Mouse (Mus musculus): Measurements from ENCODE around the gene Cd55. TPM values are rescaled to one million over a fixed set of nuclear protein-coding genes. Genes with fewer than 3 reads are reported as not detected.
"Not testable (repeated sequence)": the region's sequence is repeated elsewhere in the genome, so short reads cannot be mapped to it uniquely, and the experiment has no call there.

Gene Cd55
- polyA plus RNA-seq, 1 experiment from 2014 or later: 13.9 TPM

- no peak for ATAC-seq (ENCODE audit: insufficient number of reproducible peaks, insufficient read depth, low FRiP score, low read depth)
These were observed 1.6 kb upstream of the Cd55 start for GRCm38 (mm10) chr1:130464173-130464572.

DNA sequence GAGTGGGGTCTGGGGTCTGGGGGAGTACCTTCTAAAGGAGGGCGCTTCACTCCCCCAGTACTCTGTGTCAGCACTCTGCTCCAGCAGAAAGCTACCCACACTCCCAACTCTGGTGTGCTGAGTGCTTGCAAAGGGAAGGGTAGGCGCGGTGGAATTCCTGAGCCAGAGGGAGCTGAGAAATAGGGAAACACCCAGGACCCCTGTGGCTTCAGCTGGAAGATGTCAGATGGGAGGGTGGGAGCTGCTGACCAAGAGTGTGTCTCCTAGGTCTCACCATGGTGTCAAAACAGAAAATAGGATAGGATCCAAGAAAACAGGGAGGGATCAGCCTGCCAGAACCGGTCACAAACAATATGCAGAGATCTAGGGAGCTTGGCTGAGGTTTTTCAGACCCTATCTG lies 323 bp upstream of the Cd55 start:
- Histone ChIP-seq H3K9me3 (ENCODE audit: control insufficient read depth, low read length) (no peaks in the 10 kb centered on the region), H3K36me3 (ENCODE audit: control insufficient read depth, insufficient read depth, low read length) (no peaks in the 10 kb centered on the region), H3K4me1 (ENCODE audit: control insufficient read depth in 2 of 2, insufficient read depth in 2 of 2, low read length in 2 of 2) (peaks cover 2 to 4% of the 10 kb centered on the region in 2 experiments; a peak in 2 of 4 replicates), H3K27ac (replicated peaks in 1 of 2; ENCODE audit: control insufficient read depth in 1 of 2, insufficient read depth in 1 of 2, low read depth in 2 of 2, low read length in 2 of 2) (0 out of 4 replicates have a peak overlapping the region, but pooled peaks of 1 of the 2 experiments have one; percentile 15), H3K9ac (ENCODE audit: low read length) (peak overlapping the region; percentile 75), H3K4me3 (ENCODE audit: control insufficient read depth in 1 of 2, insufficient read depth in 1 of 2, low read depth in 1 of 2, low read length in 2 of 2) (peak overlapping the region; percentile 56 to 91), H3K4me2 (ENCODE audit: low read length) (peak overlapping the region; percentile 95), H3K27me3 (ENCODE audit: control insufficient read depth, insufficient read depth, low read length) (no peaks in the 10 kb centered on the region)
- 8% methylated on average over 4 of the region's 4 CpGs for WGBS
- ATAC-seq (ENCODE audit: insufficient number of reproducible peaks, insufficient read depth, low FRiP score, low read depth): no peak; the same call in 1 of the 2 replicates

More at GRCm38 (mm10) chr1:130464173-130464572, 1.6 kb upstream of the Cd55 start:
- H3K27ac ChIP-seq (replicated peaks in 1 of 2; ENCODE audit: control insufficient read depth in 1 of 2, insufficient read depth in 1 of 2, low read depth in 2 of 2, low read length in 2 of 2): no peak overlapping the region
- H3K4me1 ChIP-seq (ENCODE audit: control insufficient read depth in 2 of 2, insufficient read depth in 2 of 2, low read length in 2 of 2): peaks cover 2 to 4% of the 10 kb centered on the region in 2 experiments; a peak in 2 of 4 replicates
- H3K4me3 ChIP-seq (ENCODE audit: control insufficient read depth in 1 of 2, insufficient read depth in 1 of 2, low read depth in 1 of 2, low read length in 2 of 2): no peak overlapping the region
- no peaks in the 10 kb centered on the region for H3K36me3 ChIP-seq (ENCODE audit: control insufficient read depth, insufficient read depth, low read length)
- no peak overlapping the region for H3K9ac ChIP-seq (ENCODE audit: low read length)
- H3K9me3 ChIP-seq (ENCODE audit: control insufficient read depth, low read length): no peaks in the 10 kb centered on the region
- H3K27me3 ChIP-seq (ENCODE audit: control insufficient read depth, insufficient read depth, low read length): no peaks in the 10 kb centered on the region
- H3K4me2 ChIP-seq (ENCODE audit: low read length): no peak overlapping the region

GRCm38 (mm10) chr1:130455111-130455510 lies 7.4 kb downstream of the Cd55 start:
- H3K9ac ChIP-seq (ENCODE audit: low read length): no peak overlapping the region
- H3K9me3 ChIP-seq (ENCODE audit: control insufficient read depth, low read length): no peaks in the 10 kb centered on the region
- H3K27ac ChIP-seq (replicated peaks in 1 of 2; ENCODE audit: control insufficient read depth in 1 of 2, insufficient read depth in 1 of 2, low read depth in 2 of 2, low read length in 2 of 2): no peak overlapping the region
- H3K36me3 ChIP-seq (ENCODE audit: control insufficient read depth, insufficient read depth, low read length): no peaks in the 10 kb centered on the region
- no peak for ATAC-seq (ENCODE audit: insufficient number of reproducible peaks, insufficient read depth, low FRiP score, low read depth)
- no peak overlapping the region for H3K4me2 ChIP-seq (ENCODE audit: low read length)
- no peak overlapping the region for H3K4me3 ChIP-seq (ENCODE audit: control insufficient read depth in 1 of 2, insufficient read depth in 1 of 2, low read depth in 1 of 2, low read length in 2 of 2)
- no peaks in the 10 kb centered on the region for H3K27me3 ChIP-seq (ENCODE audit: control insufficient read depth, insufficient read depth, low read length)
- 76% methylated on average over 2 of the region's 2 CpGs for WGBS
- no peaks in the 10 kb centered on the region for H3K4me1 ChIP-seq (ENCODE audit: control insufficient read depth in 2 of 2, insufficient read depth in 2 of 2, low read length in 2 of 2)

DNA sequence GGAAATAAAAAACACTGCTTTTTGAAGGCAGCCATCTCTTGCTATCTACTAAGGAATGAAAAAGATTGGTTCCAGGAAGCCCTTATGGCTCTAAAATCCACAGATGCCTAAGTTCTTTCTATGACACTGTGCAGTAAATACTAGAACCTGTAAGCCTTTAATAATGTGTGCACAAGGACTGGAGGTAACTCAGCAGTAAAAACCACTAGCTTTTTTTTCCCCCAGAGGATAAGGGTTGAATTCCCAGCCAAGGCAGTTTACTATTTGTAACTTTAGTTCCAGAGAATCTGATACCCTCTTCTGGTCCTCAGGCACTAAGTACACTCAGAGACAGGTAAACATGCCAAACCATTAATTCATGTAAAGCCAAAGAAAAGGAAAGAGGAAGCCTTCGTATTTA lies 19.6 kb downstream of the Cd55 start:
- not testable (repeated sequence) for H3K4me1 ChIP-seq (ENCODE audit: control insufficient read depth in 2 of 2, insufficient read depth in 2 of 2, low read length in 2 of 2); H3K27ac ChIP-seq (replicated peaks in 1 of 2; ENCODE audit: control insufficient read depth in 1 of 2, insufficient read depth in 1 of 2, low read depth in 2 of 2, low read length in 2 of 2); H3K4me3 ChIP-seq (ENCODE audit: control insufficient read depth in 1 of 2, insufficient read depth in 1 of 2, low read depth in 1 of 2, low read length in 2 of 2); H3K9ac ChIP-seq (ENCODE audit: low read length); H3K4me2 ChIP-seq (ENCODE audit: low read length); ATAC-seq (ENCODE audit: insufficient number of reproducible peaks, insufficient read depth, low FRiP score, low read depth); H3K36me3 ChIP-seq (ENCODE audit: control insufficient read depth, insufficient read depth, low read length); H3K9me3 ChIP-seq (ENCODE audit: control insufficient read depth, low read length); H3K27me3 ChIP-seq (ENCODE audit: control insufficient read depth, insufficient read depth, low read length)
- WGBS: 83% methylated on average over 1 of the region's 1 CpGs

- no peak for ATAC-seq (ENCODE audit: insufficient number of reproducible peaks, insufficient read depth, low FRiP score, low read depth)
- no peak overlapping the region for H3K4me3 ChIP-seq (ENCODE audit: control insufficient read depth in 1 of 2, insufficient read depth in 1 of 2, low read depth in 1 of 2, low read length in 2 of 2)
- no peak overlapping the region for H3K4me2 ChIP-seq (ENCODE audit: low read length)
- H3K4me1 ChIP-seq (ENCODE audit: control insufficient read depth in 2 of 2, insufficient read depth in 2 of 2, low read length in 2 of 2): no peaks in the 10 kb centered on the region
- no peak overlapping the region for H3K9ac ChIP-seq (ENCODE audit: low read length)
- H3K27ac ChIP-seq (replicated peaks in 1 of 2; ENCODE audit: control insufficient read depth in 1 of 2, insufficient read depth in 1 of 2, low read depth in 2 of 2, low read length in 2 of 2): no peak overlapping the region
- H3K36me3 ChIP-seq (ENCODE audit: control insufficient read depth, insufficient read depth, low read length): no peaks in the 10 kb centered on the region
- no peaks in the 10 kb centered on the region for H3K9me3 ChIP-seq (ENCODE audit: control insufficient read depth, low read length)
- 68% methylated on average over 4 of the region's 4 CpGs for WGBS
- no peaks in the 10 kb centered on the region for H3K27me3 ChIP-seq (ENCODE audit: control insufficient read depth, insufficient read depth, low read length)
These were observed 31.6 kb downstream of the Cd55 start for GRCm38 (mm10) chr1:130430920-130431319.

DNA sequence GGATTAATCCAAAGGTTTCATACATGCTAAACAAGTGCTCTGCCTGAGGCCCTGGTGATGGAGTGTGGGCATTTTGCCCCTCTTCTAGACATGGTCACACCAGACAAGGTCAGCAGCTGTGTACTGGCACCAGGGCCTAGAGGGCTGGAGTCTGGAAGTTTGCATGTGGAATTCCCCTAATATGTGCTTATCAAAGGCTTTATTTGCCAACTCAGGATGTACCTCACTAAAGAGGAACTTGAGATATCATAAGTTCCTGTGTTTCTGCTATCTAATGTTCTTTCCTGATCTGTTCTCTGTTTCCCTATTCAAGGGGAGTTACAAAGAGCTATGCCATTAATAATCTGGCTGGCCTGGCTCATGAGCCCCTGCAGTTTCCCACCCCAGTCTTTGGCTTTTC lies 33.9 kb downstream of the Cd55 start:
- ATAC-seq (ENCODE audit: insufficient number of reproducible peaks, insufficient read depth, low FRiP score, low read depth); H3K4me1 ChIP-seq (ENCODE audit: control insufficient read depth in 2 of 2, insufficient read depth in 2 of 2, low read length in 2 of 2); H3K27ac ChIP-seq (replicated peaks in 1 of 2; ENCODE audit: control insufficient read depth in 1 of 2, insufficient read depth in 1 of 2, low read depth in 2 of 2, low read length in 2 of 2): not testable (repeated sequence)

GRCm38 (mm10) chr1:130427175-130427853 lies 35.2 kb downstream of the Cd55 start:
- ATAC-seq (ENCODE audit: insufficient number of reproducible peaks, insufficient read depth, low FRiP score, low read depth): not testable (repeated sequence)

More for the DNA sequence above, 33.9 kb downstream of the Cd55 start:
- not testable (repeated sequence) for H3K4me3 ChIP-seq (ENCODE audit: control insufficient read depth in 1 of 2, insufficient read depth in 1 of 2, low read depth in 1 of 2, low read length in 2 of 2); H3K27me3 ChIP-seq (ENCODE audit: control insufficient read depth, insufficient read depth, low read length); H3K4me2 ChIP-seq (ENCODE audit: low read length); H3K36me3 ChIP-seq (ENCODE audit: control insufficient read depth, insufficient read depth, low read length); H3K9ac ChIP-seq (ENCODE audit: low read length); H3K9me3 ChIP-seq (ENCODE audit: control insufficient read depth, low read length)

DNA sequence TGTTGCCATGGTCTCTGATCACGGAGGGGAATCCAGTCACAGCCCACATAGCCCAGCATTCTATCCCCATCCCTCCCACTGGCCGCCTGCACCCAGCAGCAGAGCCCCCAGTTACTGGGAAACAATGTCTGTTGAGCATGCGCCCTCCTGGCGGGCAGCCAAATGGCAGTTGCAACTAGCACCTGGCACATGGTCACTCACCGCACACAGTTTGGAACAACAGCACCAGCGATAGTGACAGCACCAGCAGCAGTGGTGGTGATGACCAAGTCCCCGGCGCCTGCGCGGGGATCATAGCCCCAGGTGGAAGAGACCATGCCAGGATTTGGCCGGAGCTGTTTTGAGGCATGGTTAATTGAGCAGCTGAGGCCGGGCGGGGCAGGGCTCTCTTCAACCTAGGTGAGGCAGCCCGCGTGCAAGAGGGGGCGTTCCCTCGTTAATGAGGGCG lies 39.9 kb downstream of the Cd55 start, which contains the start of gene Cd55b:
Gene Cd55b, minus strand, starts transcription at position 346 of the 448 bp plus-strand sequence.
- 30% methylated on average over 18 of the region's 18 CpGs for WGBS
- no peak within 1 kb of the TSS for H3K4me3 ChIP-seq (ENCODE audit: control insufficient read depth in 1 of 2, insufficient read depth in 1 of 2, low read depth in 1 of 2, low read length in 2 of 2)
- no peak within 1 kb of the TSS for H3K27ac ChIP-seq (replicated peaks in 1 of 2; ENCODE audit: control insufficient read depth in 1 of 2, insufficient read depth in 1 of 2, low read depth in 2 of 2, low read length in 2 of 2)
- H3K9me3 ChIP-seq (ENCODE audit: control insufficient read depth, low read length): no peaks in the 10 kb centered on the region
- ATAC-seq (ENCODE audit: insufficient number of reproducible peaks, insufficient read depth, low FRiP score, low read depth): peak; percentile 21; the same call in 1 of the 2 replicates
- peak within 1 kb of the TSS; percentile 44 for H3K4me2 ChIP-seq (ENCODE audit: low read length)
- no peaks in the 10 kb centered on the region for H3K36me3 ChIP-seq (ENCODE audit: control insufficient read depth, insufficient read depth, low read length)
- no peaks in the 10 kb centered on the region for H3K27me3 ChIP-seq (ENCODE audit: control insufficient read depth, insufficient read depth, low read length)
- no peak within 1 kb of the TSS for H3K9ac ChIP-seq (ENCODE audit: low read length)
- H3K4me1 ChIP-seq (ENCODE audit: control insufficient read depth in 2 of 2, insufficient read depth in 2 of 2, low read length in 2 of 2): peaks cover 0 to 5% of the 10 kb centered on the region in 2 experiments; a peak in 1 of 4 replicates

More at GRCm38 (mm10) chr1:130427175-130427853, 35.2 kb downstream of the Cd55 start:
- not testable (repeated sequence) for H3K27me3 ChIP-seq (ENCODE audit: control insufficient read depth, insufficient read depth, low read length); H3K9me3 ChIP-seq (ENCODE audit: control insufficient read depth, low read length); H3K9ac ChIP-seq (ENCODE audit: low read length); H3K36me3 ChIP-seq (ENCODE audit: control insufficient read depth, insufficient read depth, low read length); H3K4me1 ChIP-seq (ENCODE audit: control insufficient read depth in 2 of 2, insufficient read depth in 2 of 2, low read length in 2 of 2); H3K4me3 ChIP-seq (ENCODE audit: control insufficient read depth in 1 of 2, insufficient read depth in 1 of 2, low read depth in 1 of 2, low read length in 2 of 2); H3K27ac ChIP-seq (replicated peaks in 1 of 2; ENCODE audit: control insufficient read depth in 1 of 2, insufficient read depth in 1 of 2, low read depth in 2 of 2, low read length in 2 of 2); H3K4me2 ChIP-seq (ENCODE audit: low read length)
- 73% methylated on average over 2 of the region's 3 CpGs for WGBS

Data from heart, embryonic 14.5 days (tissue).